Mouse (Mus musculus) R1 (cell line): ENCODE results near the gene Dhx35.
A peak's percentile ranks its signal among the peaks of the same experiment; 100 is the strongest.

Source experiments
- DNase-seq: peaks from one replicate; pipeline ENCODE4 v3.0.0-alpha.2; 2018; ENCODE audit warnings: low read depth, low spot score

The Dhx35 gene

DNA sequence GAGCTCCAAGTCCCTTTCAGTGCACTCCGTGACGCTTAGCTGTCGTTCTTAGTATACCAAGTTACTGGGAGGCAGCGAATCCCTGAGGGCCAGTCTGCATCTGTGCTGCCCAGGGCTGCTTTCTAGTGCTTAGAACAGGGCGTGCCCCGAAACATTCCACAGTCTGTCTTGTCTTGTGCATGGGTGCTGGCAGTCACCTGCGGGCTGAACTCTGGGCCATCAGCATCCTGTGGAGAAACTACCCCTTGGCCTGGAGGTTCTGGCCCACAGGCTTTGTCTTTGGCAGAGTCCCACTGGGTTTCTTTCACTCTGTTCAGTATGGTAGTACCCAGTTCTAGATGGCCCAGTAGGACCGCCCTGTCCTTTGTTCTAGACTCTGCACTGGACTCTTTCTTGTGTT, 6.2 kb downstream of the Dhx35 start:
- peak; percentile 70 for DNase-seq

DNA sequence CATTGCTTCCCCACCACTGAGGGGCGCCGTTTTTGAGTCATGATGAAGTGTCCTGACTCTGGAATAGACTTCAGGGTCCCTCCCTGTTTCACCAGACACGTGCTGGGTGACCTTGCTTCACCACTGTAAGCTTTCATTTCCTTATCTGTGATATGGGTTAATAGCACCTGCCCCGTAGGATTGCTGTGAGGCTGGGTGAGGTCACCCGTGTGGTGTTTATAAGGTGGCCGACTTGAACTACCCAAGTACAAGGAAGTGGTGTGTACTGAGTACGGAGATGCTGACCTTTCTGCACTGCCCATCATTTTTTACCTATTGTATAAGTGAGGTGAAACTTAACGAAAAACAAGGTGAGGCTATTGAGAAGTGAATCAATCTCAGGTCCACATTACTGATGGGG, 9.0 kb downstream of the Dhx35 start:
- DNase-seq, result no peak

DNA sequence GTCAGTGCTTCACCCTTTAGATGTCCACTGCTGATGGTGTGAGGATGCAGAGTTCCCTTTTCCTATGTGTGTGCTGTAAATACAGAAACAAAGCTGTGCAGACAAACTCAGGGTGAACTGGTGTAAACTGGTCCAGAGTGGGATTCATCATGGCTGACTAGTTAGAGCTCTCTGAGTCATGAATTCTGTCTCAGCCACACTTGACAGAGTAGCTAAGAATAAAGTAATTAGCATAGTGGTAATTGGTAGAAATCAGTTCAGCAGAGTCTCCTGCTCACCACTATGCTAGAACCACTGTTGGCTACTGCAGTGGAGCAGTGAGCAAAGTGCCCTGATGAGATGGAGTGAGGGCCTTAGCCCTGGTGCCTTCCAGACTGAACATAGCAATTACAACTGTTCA, 21.1 kb downstream of the Dhx35 start:
- DNase-seq, result no peak

DNA sequence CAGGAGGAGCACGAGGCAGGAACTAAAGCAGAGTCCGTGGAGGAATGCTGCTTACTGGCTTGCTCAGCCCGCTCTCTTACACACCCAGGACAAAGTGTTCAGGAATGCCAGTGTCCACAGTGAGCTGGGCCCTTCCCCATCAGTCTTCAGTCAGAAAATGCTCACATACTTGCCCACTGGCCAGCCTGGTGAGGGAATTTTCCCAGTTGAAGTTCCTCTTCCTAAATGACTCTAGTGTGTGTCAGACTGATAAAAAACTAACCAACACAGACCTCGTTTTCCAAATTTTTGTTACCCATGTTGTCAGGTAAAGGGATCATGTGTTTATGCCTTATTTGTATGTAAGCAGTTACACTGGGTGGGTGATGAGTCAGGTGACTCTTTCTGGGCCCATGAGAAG, 21.6 kb downstream of the Dhx35 start:
- DNase-seq, result no peak

DNA sequence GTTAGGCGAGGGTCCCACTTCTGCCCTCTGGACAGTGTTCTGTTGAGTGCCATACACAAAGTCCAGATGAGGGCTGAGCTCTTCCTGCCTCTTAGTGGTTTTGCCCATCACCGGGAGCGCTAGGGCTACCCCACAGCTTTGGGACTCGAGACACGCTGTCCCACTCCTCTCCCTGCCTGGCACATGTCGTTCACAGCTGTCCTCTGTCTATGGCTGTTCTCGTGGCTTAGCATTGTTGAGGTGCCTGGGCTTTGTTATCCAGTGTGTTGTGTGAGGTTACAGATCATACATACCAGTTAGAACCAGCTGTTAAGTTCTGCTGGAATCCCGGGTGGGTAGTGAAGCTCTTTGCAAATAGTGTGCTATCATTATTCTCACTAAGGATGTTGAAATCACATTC, 23.1 kb downstream of the Dhx35 start:
- no peak for DNase-seq

DNA sequence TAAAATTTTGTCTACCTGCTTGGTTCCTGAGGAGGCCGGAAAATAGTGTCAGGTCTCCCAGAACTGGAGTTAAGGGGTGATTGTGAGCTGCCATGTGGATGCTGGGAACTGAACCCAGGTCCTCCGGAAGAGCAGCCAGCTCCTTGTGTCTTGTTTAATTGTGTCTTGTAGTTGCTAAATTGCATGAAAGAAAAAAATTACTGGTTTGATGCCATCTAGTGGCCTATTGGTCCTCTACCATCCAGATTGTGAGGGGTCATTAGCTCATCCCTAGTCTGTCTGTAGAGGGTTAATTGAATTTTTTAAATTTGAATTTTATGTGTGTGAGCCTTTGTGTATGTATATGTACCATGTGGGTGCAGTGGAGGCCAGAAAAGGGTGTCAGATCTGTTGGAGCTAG, 33.5 kb downstream of the Dhx35 start:
- DNase-seq, result no peak

DNA sequence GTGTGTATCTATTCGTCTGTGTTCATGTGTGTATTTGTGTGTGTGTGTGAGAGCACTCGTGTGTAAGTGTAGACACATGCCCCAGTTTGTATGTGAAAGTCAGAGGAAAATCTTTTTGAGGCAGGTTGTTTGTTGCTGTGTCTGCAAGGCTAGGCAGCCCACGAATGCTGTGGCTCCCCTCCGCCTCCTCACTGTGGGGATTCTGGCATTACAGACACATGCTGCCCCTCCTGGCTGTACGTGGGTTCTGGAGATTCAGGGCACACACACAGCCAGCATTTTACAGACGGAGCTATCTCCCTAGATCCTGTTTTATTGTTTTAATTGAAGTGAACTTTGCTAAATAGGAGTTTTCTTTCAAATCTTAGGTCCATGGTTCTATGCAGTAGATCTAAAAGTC, 35.1 kb downstream of the Dhx35 start:
- no peak for DNase-seq

DNA sequence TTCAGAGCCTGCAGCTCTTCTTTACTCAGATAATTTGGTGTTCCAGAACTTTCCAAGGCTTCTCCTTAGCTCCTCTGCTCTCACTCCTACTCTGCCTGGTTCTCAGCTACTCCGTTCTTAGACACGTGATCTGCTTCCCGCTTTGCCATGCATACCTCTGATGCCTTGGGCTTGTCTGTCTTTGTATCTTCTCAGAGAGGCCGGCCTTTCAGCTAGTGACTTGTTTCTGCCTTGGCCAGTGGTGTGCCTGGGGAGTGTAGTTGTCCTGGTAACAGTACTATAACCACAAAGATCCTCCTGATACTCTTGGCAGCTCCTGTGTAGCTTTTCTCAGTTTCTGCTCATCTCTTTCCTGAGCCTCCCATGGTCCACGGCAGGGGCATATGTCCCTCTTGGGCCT, 38.6 kb downstream of the Dhx35 start:
- peak; percentile 49 for DNase-seq

DNA sequence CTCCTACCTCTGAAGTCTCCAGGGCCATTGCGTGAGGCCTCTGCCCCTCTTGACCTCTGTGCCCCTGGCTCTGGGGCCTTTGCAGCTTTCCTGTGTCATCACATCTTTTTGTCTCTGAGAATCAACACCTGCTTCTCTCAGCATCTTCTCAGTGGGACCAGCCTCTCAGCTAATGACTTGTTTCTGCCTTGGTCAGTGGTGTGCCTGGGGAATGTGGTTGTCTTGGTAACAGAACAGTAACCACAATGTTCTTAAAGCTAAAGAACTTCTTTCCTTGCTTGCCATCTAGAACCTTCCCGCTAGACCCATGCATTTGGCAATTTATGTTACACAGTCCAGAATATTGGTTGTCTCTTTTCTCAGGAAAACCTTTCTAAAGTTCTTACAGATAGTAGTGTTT, 39.0 kb downstream of the Dhx35 start:
- DNase-seq, result no peak

DNA sequence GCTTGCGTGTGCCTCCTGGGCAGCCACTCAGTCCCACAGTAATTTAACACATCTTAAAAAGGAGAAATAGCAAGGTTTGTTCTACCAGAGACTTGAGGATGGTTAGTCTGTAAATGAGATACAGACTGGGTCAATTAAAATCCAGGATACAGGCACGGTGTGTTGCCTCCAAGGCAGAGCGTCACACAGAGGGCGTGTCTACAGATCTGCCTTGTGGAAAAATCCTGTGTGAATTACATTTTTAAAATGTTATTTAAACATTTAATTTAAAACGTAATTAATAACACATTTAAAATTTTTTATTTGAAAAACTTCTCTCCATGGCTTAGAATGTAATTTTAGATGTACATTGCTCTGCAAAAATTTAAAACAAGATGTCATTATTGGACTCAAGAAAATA, 48.7 kb downstream of the Dhx35 start:
- DNase-seq, result no peak

DNA sequence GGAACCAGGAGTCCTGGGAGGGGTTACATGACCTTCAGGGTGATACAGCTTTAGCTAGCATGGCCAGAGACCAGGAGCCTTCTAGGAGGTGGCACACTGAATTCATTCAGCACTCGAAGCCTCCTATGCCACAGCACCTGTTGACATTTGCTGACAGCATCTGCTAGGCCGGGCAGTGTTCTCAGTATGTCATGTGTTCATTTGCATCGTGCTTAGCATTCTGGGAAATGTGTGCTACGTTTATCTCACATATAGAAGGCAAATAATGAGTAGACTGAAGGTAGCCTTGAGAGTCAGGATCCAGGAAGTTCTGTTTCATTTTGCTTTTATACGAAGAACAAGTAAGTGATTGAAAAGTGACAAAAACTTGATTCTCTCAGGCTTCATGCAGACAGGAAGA, 50.4 kb downstream of the Dhx35 start:
- DNase-seq, result no peak

DNA sequence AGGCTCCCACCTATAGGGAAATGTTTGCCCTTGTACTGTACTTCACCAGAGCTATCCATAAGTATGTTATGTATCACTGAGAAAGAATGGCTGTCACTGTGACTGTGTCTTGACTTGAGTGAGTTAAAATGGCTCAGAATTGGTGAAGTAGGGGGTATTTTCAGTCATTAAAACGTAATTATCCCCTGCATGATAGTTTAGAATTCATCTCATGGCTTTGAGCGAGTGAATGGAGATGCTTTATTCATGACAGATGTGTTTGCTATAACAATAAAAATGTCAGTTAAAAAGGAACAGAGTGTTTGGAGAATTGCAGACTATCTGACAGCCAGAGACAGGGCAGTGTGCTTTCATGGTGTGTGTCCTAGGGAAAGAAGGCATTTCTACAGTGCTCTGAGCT, 51.6 kb downstream of the Dhx35 start:
- no peak for DNase-seq

DNA sequence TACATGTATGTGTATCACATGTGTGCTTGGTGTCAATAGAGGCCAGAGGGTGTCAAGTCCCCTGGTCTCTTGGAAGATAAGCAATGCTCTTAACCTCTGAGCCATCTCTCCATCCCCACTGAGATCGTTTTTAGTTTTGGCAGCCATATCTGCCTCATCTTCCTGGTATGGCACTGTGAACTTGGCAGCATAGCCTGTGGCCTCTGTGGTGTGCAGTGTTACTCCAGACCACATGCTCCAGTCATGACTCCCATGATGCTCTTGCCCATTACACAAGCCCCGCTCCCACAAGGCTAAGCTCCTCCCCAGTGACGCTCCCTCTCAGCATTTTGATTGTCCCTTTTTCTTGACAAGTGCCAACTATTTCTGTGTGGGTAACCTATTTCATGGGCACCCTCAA, 53.4 kb downstream of the Dhx35 start:
- DNase-seq, result no peak

DNA sequence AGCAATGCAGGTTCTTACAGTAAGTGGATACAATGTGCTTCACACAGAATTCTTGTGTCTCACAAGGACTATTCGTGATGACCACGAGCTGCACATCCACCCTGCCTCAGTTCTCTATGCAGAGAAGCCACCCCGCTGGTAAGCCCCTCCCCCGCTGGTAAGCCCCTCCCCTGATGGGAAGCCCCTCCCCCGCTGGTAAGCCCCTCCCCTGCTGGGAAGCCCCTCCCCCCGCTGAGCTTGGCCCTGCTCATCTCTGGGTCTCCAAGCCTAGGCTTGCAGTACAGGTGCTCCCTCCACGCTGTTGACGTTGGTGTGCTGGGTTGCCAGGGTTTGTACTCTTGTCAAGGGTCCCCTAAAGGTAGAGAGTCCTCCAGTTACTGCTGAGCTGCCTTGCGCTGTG, 54.8 kb downstream of the Dhx35 start:
- DNase-seq, result peak; percentile 50

DNA sequence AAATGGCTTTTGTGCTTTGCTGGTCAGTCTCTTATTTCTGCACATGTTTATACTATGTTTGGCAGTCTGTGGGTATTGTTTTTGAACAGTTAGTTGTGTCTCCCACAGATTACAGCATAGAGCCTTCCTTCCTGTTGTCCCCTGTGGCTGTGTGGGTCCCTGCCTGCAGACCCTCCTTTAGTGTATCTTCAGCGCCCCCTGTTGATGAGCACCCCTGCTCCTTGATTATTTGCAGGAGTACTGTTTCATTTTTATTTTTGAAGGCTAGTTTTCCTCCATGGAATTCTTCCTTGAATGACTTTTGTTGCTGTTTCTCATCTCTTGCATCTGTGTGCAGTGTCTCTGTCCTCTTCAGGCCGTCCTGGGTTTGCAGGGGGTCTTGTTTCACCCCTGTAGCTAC, 58.0 kb downstream of the Dhx35 start:
- DNase-seq, result peak; percentile 54

DNA sequence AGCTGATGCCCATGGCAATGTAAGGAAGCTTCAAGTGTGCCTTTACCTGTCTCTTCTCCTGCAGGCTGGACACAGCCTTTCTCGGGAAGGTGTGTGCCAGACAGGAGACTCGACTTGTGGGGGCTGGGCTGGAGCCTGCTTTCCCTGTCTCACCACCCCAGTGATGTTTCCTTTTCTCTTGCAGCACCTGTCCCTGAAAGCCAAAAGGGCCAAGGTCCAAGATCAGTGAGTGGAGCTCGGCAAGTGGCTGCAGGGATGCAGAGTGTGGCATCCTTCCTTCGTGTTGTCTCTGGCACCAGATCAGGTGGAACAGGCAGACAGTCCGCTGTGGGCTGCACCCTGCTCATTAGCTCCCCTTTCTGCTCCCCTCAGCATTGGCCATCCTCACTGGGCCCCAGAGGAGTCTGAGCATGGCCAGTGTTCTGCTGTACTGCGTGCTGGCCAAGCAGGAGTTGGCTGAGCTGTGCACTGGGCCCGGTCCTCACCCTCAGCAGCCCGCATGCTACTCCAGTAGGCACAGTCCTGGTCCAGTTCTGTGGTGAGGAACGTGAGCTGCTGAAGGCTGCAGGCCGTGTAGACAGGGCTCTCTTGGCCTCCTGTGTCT, 62.4 kb downstream of the Dhx35 start:
- DNase-seq, result no peak

DNA sequence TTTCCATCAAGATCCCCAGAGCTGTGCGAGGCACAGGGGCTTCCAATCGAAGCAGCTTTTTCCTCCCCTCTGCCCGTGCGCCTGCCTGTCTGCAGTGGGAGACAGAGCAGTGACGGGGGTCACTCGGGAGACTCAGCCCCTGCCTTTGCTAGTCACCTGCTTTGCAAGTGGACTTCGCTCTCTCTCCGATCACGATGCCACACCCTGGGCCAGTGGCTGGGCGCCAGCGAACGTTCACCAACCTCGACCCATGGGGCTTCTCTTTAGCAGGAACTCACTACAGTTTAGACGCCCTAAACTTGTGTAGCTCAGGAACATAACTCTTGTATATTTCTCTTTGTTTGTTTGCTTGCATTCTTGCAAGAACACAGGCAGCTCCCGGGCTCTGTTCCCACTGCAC, 63.0 kb downstream of the Dhx35 start:
- no peak for DNase-seq

DNA sequence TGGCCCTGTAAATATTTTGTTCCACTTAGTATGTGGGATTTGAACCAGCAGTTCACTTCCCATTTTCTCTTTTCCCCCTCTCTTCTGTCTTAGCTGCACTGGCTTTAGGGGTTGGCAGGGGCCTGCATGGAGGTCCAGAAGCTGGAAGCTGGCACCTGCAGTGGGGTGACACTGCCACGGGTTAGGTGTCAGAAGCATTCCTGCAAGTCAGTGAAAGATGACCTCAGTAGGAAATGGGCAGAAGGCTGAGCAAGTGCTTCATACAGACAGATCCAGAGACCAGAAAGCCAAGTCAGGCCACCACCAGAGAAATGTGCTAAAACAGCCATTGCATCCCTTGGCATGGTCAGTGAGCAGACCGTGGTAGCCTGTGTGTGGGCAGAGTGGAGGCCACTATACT, 66.5 kb downstream of the Dhx35 start:
- DNase-seq, result no peak

DNA sequence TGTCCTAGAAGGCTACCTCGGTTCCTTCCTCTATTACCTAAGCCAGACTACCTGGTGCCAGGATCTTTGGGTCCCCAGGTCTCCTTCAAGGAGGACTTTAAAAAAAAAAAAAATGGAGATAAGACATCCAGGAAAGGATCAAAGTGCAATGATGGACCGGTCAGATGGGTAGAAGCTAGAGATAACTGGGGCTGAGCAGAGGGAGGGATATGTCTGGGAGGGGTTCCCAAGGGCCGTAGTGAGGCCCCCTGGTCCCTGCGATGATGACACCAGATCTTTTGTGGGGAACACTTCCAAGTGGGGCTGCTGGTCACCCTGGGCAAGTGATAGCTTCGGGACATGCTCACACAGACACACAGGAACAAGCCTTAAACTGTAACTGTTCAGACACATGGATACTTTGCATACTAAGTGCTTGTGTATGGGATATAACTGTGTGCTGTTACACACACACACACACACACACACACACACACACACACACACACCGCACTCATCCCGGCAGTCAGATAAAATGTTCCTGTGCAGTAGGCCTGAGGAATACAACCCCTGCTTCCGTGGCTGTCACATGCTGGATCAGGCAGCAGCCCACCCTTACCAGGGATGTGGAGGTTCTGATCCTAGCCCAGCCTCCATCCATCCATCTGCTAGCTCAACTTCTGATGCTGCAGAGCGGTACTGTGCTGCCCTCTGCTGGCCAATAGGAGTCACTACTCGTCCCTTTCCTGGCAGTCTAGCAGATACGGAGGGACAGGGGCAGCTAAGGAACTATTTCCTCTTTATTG, 68.9 kb downstream of the Dhx35 start:
- DNase-seq, result peak; percentile 77

DNA sequence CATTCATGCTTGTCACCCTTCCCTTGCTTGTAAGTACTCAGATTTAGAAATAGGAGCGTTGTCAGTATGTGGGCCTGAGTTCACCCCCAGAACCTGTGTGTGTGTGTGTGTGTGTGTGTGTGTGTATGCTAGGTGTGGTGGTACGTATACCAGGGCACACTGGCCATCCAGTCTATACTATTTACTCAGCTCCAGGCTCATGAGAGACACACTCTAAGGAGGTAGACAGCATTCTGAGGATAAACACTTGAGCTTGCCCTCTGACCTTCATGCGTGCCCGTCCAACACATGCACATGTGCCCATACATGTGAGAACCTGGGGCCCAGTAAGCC, 69.5 kb downstream of the Dhx35 start:
- no peak for DNase-seq

DNA sequence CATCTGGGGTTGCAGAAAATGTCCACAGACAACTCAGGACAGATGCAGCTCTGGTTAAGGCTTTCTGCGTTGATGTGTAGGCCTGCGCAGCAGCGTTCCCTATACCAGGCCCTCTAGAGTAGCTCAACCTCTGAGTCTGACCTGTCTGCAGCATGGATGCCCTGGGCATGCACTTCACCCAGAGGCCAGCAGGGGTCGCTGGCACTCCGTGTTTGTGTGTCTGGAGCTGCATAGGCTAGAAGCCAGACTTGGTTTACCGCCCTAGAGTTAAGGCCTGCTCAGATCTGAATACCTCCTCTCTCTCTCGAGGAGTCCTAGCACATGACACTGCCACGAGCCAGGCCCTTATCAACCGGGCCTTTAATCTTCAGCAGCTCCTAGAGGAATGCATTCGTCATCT, 70.8 kb downstream of the Dhx35 start:
- peak; percentile 77 for DNase-seq

DNA sequence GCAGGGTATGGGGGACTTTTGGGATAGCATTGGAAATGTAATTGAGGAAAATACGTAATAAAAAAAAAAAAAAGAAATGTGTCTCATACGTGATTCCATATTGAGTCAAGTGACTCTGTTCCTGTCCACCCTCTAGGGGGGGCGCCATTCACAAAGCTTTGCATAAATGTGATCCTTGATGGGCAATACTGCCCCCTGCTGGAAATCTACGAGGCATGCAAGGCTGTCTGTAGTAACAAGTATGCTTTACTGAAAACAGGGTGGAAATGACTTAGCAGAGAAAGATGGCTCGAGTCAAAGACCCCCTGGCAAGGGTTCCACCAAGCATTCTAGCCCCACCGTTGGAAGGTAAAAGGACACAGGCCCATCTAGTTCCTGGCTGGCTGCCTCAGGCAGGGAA, 92.0 kb downstream of the Dhx35 start:
- DNase-seq, result peak; percentile 68

DNA sequence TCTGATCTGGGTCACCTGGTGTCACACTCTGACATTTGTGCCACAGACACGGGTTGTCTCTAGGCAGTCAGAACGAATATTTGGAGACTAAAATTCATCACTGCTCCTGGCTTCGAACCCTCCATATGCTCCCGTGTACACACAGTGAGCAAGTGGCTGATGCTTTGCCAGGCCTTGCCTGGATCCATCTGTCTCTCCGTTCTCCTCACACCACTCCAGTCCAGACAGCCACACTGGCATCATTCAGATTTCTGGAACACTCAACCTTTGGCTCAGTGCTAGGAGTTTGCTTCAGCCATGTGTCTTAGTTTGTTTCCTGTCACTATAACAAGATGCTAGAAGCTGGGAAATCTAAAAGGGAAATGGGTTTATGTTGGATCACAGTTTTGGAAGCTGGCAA, 93.9 kb downstream of the Dhx35 start:
- DNase-seq, result no peak

DNA sequence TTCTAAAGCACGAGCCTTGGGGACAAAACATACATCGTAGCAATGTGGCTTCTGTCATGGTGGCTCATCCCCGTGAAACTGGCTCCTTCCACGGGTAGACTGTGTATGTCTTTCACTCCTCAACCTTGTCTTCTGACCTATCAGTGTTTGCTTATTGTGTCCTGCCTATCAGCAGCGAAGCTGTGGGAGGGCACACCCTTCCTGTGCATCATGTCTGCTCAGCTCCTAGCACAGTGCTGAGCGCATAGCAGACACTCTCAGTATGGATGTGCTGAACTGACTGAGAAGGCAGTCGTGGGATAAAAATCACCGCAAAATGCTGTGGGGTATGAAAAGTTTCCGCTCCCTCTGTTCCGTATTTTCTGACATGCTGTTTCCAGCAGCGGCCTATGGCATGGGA, 94.6 kb downstream of the Dhx35 start:
- DNase-seq, result no peak
